In the genomic region with DNA sequence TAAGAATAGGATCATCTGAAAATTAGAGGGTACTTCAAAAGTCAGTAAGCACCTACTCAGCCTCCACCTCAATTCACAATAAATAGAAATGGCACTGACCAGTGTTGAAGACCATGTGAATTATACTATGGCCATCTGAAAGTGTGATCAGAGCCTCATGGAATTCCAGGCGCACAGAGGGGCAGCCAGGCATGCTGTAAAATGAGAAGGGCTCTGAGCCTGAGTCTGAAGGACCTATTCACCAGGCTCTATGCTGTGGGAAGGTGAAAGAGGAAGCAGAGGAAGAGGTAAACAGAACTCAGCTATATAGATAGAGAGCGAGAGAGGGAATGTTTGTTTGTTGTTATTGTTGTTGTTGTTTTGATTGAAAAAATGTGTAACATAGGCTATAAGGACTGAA, we compare ENCODE assay signal across 27 mouse cellular contexts.
"Had no signal": no experiment of that assay in that cellular context is flagged by ENCODE, and none has a peak within 500 bp of the region (broad histone marks: within the 10 kb centered on the region; RNA-seq: fewer than 3 reads in every experiment).

No protein-coding gene starts in this region.

- DNase-seq: gastrocnemius, adult 2 months; gastrocnemius, postnatal 10 days; gastrocnemius, postnatal 25 days; heart, adult 18-20 months; heart, postnatal 10 days; heart, postnatal 4 days; kidney, adult 8-10 months; kidney, postnatal 14 days; kidney, postnatal 4 days; liver; liver, embryonic 13.5 days; liver, postnatal 0 days had no signal

- H3K4me2 ChIP-seq: heart, embryonic 12.5 days; hindbrain, embryonic 12.5 days; hindbrain, embryonic 14.5 days; intestine, embryonic 15.5 days; limb, embryonic 12.5 days; liver, embryonic 11.5 days; liver, embryonic 13.5 days; liver, embryonic 15.5 days had no signal

- H3K9ac ChIP-seq: heart, embryonic 12.5 days; hindbrain, embryonic 12.5 days; hindbrain, embryonic 14.5 days; intestine, embryonic 15.5 days; limb, embryonic 12.5 days; liver, embryonic 13.5 days; liver, embryonic 15.5 days; liver, postnatal 0 days had no signal

- H3K36me3 ChIP-seq: heart, embryonic 10.5 days; heart, embryonic 12.5 days; hindbrain, embryonic 10.5 days; hindbrain, embryonic 12.5 days; intestine, embryonic 15.5 days; limb, embryonic 10.5 days; limb, embryonic 12.5 days; liver, embryonic 13.5 days; liver, embryonic 15.5 days had no signal

- H3K27me3 ChIP-seq: heart, embryonic 12.5 days; hindbrain, embryonic 12.5 days; intestine, embryonic 15.5 days; limb, embryonic 12.5 days; liver, embryonic 13.5 days; liver, embryonic 15.5 days had no signal

- H3K9me3 ChIP-seq: heart, embryonic 10.5 days; heart, embryonic 12.5 days; hindbrain, embryonic 10.5 days; hindbrain, embryonic 12.5 days; intestine, embryonic 15.5 days; limb, embryonic 10.5 days; limb, embryonic 12.5 days; liver, embryonic 13.5 days; liver, embryonic 15.5 days had no signal

- H3K27ac ChIP-seq: gastrocnemius, adult 2 months; heart, embryonic 10.5 days; hindbrain, embryonic 10.5 days; hindbrain, embryonic 12.5 days; hindbrain, embryonic 14.5 days; intestine, embryonic 15.5 days; layer of hippocampus, adult 2 months; left cerebral cortex, adult 2 months; limb, embryonic 10.5 days; limb, embryonic 12.5 days; liver, embryonic 13.5 days; liver, embryonic 15.5 days had no signal

- ATAC-seq: hindbrain, embryonic 16.5 days; inflammation-experienced regulatory T-cells, adult 6 months; intestine, embryonic 15.5 days; intestine, postnatal 0 days; liver, postnatal 0 days had no signal

- H3K4me3 ChIP-seq: gastrocnemius, adult 2 months; heart, embryonic 10.5 days; heart, embryonic 12.5 days; hindbrain, embryonic 10.5 days; hindbrain, embryonic 12.5 days; intestine, embryonic 15.5 days; layer of hippocampus, adult 2 months; left cerebral cortex, adult 2 months; limb, embryonic 10.5 days; limb, embryonic 12.5 days; liver, embryonic 13.5 days; liver, embryonic 15.5 days had no signal

- H3K4me1 ChIP-seq: heart, embryonic 10.5 days; hindbrain, embryonic 10.5 days; hindbrain, embryonic 12.5 days; intestine, embryonic 15.5 days; limb, embryonic 10.5 days; limb, embryonic 12.5 days; liver, embryonic 13.5 days; liver, embryonic 15.5 days had no signal
